Mouse (Mus musculus): ENCODE measurements at regions not wholly inside any gene's neighbourhood (a gene's known extent, or its start where the extent isn't known, plus 50 kb on each side); places are given as distances from the start of the nearest gene placed in this dataset.

DNA sequence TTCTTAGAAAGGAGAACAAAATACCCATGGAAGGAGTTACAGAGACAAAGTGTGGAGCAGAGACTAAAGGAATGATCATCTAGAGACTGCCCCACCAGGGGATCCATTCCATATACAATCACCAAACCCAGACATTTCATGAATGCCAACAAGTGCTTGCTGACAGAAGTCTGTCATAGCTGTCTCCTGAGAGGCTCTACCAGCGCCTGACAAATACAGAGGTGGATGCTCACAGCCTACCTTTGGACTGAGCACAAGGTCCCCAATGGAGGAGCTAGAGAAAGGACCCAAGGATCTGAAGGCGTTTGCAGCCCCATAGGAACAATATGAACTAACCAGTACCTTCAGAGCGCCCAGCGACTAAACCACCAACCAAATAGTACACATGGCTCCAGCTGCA is 83.6 kb upstream of the Nkx2-2 start:
- ATAC-seq (replicated peaks; ENCODE audit: insufficient number of reproducible peaks, insufficient read depth, low FRiP score, low read depth), result no peak
- 82% methylated on average over 4 of the region's 4 CpGs for WGBS
- no peaks in the 10 kb centered on the region for H3K9me3 ChIP-seq (replicated peaks)
- H3K27me3 ChIP-seq, result no peaks in the 10 kb centered on the region
- no peak overlapping the region for H3K9ac ChIP-seq
- no peaks in the 10 kb centered on the region for H3K36me3 ChIP-seq
- H3K4me3 ChIP-seq, result no peak overlapping the region
- no peak overlapping the region for H3K27ac ChIP-seq
- no peak overlapping the region for H3K4me2 ChIP-seq
- no peaks in the 10 kb centered on the region for H3K4me1 ChIP-seq (replicated peaks)

DNA sequence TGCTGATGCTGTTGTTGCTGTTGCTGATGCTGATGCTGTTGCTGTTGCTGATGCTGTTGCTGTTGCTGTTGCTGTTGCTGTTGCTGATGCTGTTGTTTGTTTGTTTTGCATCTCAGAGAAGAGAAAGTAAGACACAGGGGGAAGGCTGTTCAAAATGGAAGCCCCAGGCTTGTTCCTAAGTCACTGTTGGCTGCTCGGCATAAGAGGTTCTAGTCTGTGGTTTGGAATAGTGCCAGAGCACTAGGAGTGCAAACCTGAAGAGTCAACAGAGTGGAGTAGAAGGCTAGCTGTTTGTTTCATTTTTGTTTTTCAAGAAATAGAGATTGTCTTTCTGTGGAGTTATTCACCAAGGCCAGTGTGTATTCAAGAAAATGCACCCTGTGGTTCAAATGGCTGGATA is 75.1 kb upstream of the Nkx2-2 start:
- Histone ChIP-seq H3K36me3 (no peaks in the 10 kb centered on the region), H3K4me2 (no peak overlapping the region), H3K9me3 (replicated peaks) (no peaks in the 10 kb centered on the region), H3K4me1 (replicated peaks) (no peaks in the 10 kb centered on the region), H3K9ac (no peak overlapping the region), H3K4me3 (no peak overlapping the region), H3K27ac (no peak overlapping the region), H3K27me3 (no peaks in the 10 kb centered on the region)
- WGBS, result 66% methylated on average over 1 of the region's 1 CpGs
- ATAC-seq (replicated peaks; ENCODE audit: insufficient number of reproducible peaks, insufficient read depth, low FRiP score, low read depth), result no peak

DNA sequence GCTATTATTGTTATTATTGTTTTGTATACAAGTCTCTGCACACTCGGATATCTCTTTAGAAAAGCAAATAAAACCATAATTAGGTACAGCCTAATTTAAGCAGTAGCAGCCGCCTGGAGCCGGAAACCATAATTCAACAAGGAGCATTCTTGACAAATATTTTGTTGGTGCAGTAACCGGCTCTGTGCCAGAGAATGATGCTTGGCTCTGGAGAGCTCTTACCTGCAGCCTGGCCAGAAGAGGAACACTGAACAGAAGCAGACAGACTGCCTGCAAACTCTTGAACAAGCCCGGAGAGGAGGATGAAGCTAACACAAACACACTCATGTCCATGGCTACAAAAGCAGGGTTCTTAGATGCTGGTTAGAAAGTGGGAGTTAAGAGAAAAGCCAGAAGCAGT is 73.9 kb upstream of the Nkx2-2 start:
- H3K36me3 ChIP-seq, result no peaks in the 10 kb centered on the region
- H3K4me1 ChIP-seq (replicated peaks), result no peaks in the 10 kb centered on the region
- no peak overlapping the region for H3K4me3 ChIP-seq
- H3K9ac ChIP-seq, result no peak overlapping the region
- ATAC-seq (replicated peaks; ENCODE audit: insufficient number of reproducible peaks, insufficient read depth, low FRiP score, low read depth), result no peak
- H3K27me3 ChIP-seq, result no peaks in the 10 kb centered on the region
- WGBS, result 65% methylated on average over 5 of the region's 5 CpGs
- no peaks in the 10 kb centered on the region for H3K9me3 ChIP-seq (replicated peaks)
- H3K27ac ChIP-seq, result no peak overlapping the region
- no peak overlapping the region for H3K4me2 ChIP-seq

DNA sequence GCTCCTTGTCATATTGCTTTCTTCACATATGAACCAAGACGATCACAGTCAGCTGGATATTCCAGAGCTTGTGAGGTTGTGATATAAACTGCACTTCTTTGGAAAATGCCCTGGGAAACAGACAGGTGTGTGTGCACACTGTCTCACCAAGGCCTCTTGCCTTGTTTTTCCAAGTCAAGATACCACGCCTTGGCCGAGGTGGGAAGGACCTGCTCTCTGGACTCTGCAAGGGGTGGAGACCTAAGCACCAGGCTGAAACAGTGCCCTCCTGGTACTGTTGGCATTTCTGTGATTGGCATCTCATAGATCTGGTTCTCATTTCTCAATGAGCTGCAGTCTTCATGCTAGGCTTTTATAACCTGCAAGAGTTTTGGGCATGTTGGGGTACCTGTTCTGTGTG is 73.2 kb upstream of the Nkx2-2 start:
- Histone ChIP-seq H3K4me1 (replicated peaks) (no peaks in the 10 kb centered on the region), H3K27me3 (no peaks in the 10 kb centered on the region), H3K27ac (no peak overlapping the region), H3K4me2 (no peak overlapping the region), H3K36me3 (no peaks in the 10 kb centered on the region), H3K4me3 (no peak overlapping the region), H3K9me3 (replicated peaks) (no peaks in the 10 kb centered on the region), H3K9ac (no peak overlapping the region)
- ATAC-seq (replicated peaks; ENCODE audit: insufficient number of reproducible peaks, insufficient read depth, low FRiP score, low read depth), result no peak
- WGBS, result 75% methylated on average over 3 of the region's 3 CpGs

DNA sequence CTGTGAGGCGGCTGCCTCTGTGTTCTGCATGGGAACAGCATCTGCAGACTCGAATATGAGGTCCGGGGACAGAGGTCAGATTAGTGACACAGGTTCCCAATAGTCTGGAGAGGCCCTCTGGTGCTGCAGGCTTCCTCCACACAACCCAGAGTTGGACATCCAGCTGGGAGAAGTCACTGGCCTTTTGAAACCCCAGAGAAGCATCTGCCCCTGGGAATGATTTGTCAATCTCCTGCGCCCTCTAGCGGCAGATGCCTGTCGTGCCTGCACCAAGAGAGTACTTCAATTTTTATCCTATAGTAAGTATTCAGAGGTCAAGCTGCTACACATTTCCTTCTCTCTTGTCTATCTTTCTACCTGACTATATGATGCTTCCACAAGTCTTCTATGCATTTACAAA is 62.7 kb upstream of the Nkx2-2 start:
- no peak overlapping the region for H3K9ac ChIP-seq
- ATAC-seq (replicated peaks; ENCODE audit: insufficient number of reproducible peaks, insufficient read depth, low FRiP score, low read depth), result no peak

DNA sequence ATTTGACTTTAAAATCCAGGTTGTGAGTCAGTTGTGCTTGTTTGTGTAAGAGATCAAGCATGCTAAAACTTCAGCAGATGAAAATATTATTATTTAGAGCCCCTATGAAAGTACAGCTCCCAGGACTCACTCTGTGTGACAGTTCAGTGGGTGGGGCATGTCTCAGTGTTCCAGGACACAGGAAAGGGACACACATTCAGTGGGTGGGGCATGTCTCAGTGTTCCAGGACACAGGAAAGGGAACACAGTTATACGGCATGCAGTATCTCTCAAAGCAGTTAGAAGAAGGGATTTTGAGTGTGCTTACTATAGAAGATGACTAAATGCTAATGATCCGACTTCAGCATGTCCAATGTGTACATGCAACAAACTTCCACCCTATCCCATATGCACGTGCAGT is 60.9 kb upstream of the Nkx2-2 start:
- Histone ChIP-seq H3K9ac (no peak overlapping the region), H3K4me3 (no peak overlapping the region), H3K4me1 (replicated peaks) (no peaks in the 10 kb centered on the region), H3K27ac (no peak overlapping the region), H3K4me2 (no peak overlapping the region), H3K36me3 (no peaks in the 10 kb centered on the region), H3K9me3 (replicated peaks) (no peaks in the 10 kb centered on the region), H3K27me3 (no peaks in the 10 kb centered on the region)
- 62% methylated on average over 3 of the region's 3 CpGs for WGBS
- no peak for ATAC-seq (replicated peaks; ENCODE audit: insufficient number of reproducible peaks, insufficient read depth, low FRiP score, low read depth)

More for the DNA sequence above, 62.7 kb upstream of the Nkx2-2 start:
- no peaks in the 10 kb centered on the region for H3K9me3 ChIP-seq (replicated peaks)
- no peaks in the 10 kb centered on the region for H3K4me1 ChIP-seq (replicated peaks)
- WGBS, result 23% methylated on average over 6 of the region's 6 CpGs
- no peaks in the 10 kb centered on the region for H3K36me3 ChIP-seq
- H3K4me3 ChIP-seq, result no peak overlapping the region
- no peaks in the 10 kb centered on the region for H3K27me3 ChIP-seq
- no peak overlapping the region for H3K27ac ChIP-seq
- no peak overlapping the region for H3K4me2 ChIP-seq

DNA sequence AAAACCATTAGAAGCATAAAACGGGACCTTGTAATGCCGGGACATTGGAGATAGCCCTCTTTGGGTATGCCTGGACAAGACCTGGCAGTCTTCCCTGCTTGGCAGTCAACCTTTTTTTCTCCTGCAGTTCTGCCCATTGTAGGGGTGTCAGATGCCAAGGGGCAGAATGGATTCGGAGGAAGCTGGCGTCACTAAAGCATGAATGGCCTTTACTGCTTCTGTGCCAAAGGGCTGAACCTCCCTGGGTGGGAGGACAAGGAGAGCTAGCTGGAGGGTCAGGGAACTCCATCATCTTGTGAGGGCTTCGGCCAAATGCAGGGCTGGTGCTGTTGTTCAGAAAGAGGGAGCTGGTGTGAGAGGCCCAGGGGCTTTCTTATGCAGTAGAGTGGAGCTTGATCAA is 60.1 kb upstream of the Nkx2-2 start:
- Histone ChIP-seq H3K9ac (no peak overlapping the region), H3K27me3 (no peaks in the 10 kb centered on the region), H3K4me3 (no peak overlapping the region), H3K4me2 (no peak overlapping the region), H3K4me1 (replicated peaks) (no peaks in the 10 kb centered on the region), H3K36me3 (no peaks in the 10 kb centered on the region), H3K9me3 (replicated peaks) (no peaks in the 10 kb centered on the region), H3K27ac (no peak overlapping the region)
- WGBS, result 61% methylated on average over 5 of the region's 5 CpGs
- ATAC-seq (replicated peaks; ENCODE audit: insufficient number of reproducible peaks, insufficient read depth, low FRiP score, low read depth), result no peak

DNA sequence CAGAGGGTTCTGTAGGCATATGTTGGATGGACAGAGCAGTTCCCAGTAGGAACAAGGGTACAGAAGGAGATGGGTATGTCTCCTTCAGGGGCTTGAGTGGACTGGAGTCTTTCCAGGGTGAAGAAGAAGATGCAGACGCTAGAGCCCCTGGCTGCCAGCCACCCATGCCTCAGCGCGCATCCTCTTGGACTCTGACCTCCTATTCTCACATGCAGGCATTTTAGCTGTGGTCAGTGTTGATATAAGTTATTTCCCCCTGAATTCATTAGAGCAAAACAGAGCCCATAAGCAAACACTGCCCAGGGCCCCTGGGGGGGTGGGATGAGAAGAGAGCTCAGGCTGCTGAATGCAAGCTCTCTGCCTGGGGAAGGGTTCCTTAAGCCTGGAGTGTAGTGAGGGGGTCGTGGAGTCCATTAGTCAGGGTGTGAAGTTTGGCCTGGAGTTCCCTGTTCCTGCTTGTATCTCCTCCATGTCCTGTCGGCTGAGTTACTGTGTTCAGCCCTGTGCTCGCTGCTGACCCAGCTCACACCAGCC is 54.0 kb upstream of the Nkx2-2 start:
- H3K36me3 ChIP-seq, result no peaks in the 10 kb centered on the region
- no peak overlapping the region for H3K9ac ChIP-seq
- H3K27me3 ChIP-seq, result 0 out of 2 replicates have a peak, but pooled peaks cover 4% of the 10 kb centered on the region
- H3K27ac ChIP-seq, result no peak overlapping the region
- 63% methylated on average over 6 of the region's 6 CpGs for WGBS
- no peak overlapping the region for H3K4me3 ChIP-seq
- H3K4me2 ChIP-seq, result no peak overlapping the region
- no peak for ATAC-seq (replicated peaks; ENCODE audit: insufficient number of reproducible peaks, insufficient read depth, low FRiP score, low read depth)
- no peaks in the 10 kb centered on the region for H3K9me3 ChIP-seq (replicated peaks)
- H3K4me1 ChIP-seq (replicated peaks), result no peaks in the 10 kb centered on the region

DNA sequence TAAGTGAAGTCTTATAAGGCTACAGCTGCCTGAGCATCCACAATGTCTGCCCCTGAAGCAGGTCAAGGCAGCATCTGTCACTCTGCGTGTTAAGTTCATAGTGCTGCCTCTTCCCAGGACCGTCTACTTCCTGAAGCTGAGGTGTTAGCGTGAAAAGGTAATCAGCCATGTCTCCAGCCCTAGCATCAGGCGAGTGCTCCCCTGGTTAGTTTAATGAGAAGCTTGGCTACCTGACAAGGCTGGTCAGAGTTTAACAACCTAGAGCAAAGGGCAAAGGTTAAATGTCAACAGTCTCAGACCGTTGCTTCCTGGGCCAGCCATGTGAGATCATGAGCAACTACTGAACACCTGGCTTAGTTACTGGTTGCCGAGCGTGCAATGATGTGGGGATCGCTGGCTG is 53.2 kb upstream of the Nkx2-2 start:
- Histone ChIP-seq H3K36me3 (no peaks in the 10 kb centered on the region), H3K27me3 (0 out of 2 replicates have a peak, but pooled peaks cover 4% of the 10 kb centered on the region), H3K9ac (no peak overlapping the region), H3K9me3 (replicated peaks) (no peaks in the 10 kb centered on the region), H3K27ac (no peak overlapping the region), H3K4me2 (no peak overlapping the region), H3K4me1 (replicated peaks) (no peaks in the 10 kb centered on the region), H3K4me3 (no peak overlapping the region)
- ATAC-seq (replicated peaks; ENCODE audit: insufficient number of reproducible peaks, insufficient read depth, low FRiP score, low read depth), result no peak
- 72% methylated on average over 8 of the region's 8 CpGs for WGBS

DNA sequence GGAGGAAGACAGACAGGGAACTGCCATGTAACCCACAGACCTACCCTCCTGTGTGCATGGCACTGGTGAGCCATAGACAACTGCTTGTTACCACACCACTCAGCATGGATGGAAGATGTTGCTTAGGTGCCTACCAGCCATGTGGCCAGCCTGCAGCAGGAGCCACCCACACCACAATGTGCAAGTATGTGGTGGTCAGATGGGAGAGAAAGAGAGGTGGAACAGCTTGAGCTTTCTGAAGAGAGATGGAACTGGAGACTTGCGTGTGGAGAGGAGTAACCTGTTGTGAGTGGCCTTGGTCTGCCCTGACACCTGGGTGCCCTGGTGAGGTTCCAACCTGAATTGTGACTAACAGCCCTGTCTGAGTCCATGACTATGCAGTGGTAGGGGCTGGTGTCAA is 50.4 kb upstream of the Nkx2-2 start:
- ATAC-seq (replicated peaks; ENCODE audit: insufficient number of reproducible peaks, insufficient read depth, low FRiP score, low read depth), result no peak
- no peak overlapping the region for H3K4me3 ChIP-seq
- WGBS, result 90% methylated on average over 1 of the region's 1 CpGs
- no peaks in the 10 kb centered on the region for H3K36me3 ChIP-seq
- H3K27ac ChIP-seq, result no peak overlapping the region
- no peaks in the 10 kb centered on the region for H3K4me1 ChIP-seq (replicated peaks)
- no peak overlapping the region for H3K9ac ChIP-seq
- 0 out of 2 replicates have a peak, but pooled peaks cover 4% of the 10 kb centered on the region for H3K27me3 ChIP-seq
- H3K4me2 ChIP-seq, result no peak overlapping the region
- H3K9me3 ChIP-seq (replicated peaks), result no peaks in the 10 kb centered on the region

All from heart, embryonic 15.5 days (tissue).